Mouse (Mus musculus) mesoderm, embryonic 11.5 days (tissue): ENCODE results near the gene Clcn3.

ENCODE experiments used
- DNase-seq: peaks from one replicate; pipeline ENCODE4 v3.0.0-alpha.2; 2012; ENCODE audit warnings: low read depth, low spot score

Clcn3 gene

GRCm38 (mm10) chr8:60952803-60953202 is 30.3 kb downstream of the Clcn3 start:
- DNase-seq, result no peak

- no peak for DNase-seq
Measured at GRCm38 (mm10) chr8:60951757-60952156, 31.3 kb downstream of the Clcn3 start.

DNA sequence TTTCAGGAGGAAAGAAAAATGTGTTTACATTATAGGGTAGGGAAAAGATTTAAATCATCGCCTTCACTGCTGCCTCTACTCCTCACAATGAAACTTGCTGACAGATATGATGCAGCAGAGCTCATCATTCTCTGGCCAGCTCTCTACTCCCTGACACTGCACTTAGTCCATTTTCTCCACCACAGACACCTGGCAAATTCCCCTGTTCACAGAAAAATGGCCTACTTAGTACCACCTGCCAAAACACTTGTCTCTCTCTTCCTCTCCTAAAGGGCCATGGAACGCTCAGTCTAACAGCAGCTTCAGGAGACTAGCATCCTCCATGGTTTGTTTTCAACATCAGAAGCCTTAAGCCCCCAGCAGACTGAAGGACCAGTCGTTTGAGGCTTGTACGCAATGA is 31.8 kb downstream of the Clcn3 start:
- DNase-seq, result no peak

DNA sequence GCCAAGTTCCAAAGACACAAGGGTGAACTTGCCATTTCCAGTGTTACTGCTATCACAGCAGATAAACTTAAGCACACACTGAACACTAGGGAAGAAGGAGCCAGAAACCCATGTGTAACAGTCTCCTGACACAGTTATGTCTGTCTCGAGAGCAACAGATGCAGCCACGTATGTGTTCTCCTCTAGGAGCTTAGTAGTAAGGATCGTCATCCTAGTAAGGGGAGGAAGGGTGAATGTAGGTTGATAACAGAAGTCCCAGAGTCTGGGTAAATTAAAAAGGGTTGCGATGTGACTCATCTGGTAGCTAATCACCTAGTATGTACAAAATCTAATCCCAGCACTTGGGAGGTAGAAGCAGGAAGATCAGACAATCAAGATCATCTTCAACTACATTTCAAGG is 33.2 kb downstream of the Clcn3 start:
- DNase-seq, result no peak

GRCm38 (mm10) chr8:60947503-60947902 is 35.6 kb downstream of the Clcn3 start:
- DNase-seq, result no peak

DNA sequence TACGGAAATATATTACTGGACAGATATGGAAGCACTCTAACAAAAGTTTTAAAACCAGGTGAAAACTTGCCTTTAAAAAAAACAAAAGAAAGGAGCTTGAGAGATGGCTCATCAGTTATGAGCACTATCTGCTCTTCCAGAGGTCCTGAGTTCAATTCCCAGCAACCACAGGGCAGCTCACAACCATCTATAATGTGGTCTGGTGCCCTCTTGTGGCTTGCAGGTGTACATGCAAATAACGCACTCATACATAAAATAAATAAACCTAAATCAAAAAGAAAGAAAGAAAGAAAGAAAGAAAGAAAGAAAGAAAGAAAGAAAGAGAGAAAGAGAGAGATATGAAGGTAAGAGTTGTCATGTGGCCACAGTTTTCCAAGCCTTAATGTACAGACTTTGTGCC is 40.2 kb downstream of the Clcn3 start:
- no peak for DNase-seq

GRCm38 (mm10) chr8:60938717-60939424 is 44.2 kb downstream of the Clcn3 start:
- DNase-seq, result no peak

DNA sequence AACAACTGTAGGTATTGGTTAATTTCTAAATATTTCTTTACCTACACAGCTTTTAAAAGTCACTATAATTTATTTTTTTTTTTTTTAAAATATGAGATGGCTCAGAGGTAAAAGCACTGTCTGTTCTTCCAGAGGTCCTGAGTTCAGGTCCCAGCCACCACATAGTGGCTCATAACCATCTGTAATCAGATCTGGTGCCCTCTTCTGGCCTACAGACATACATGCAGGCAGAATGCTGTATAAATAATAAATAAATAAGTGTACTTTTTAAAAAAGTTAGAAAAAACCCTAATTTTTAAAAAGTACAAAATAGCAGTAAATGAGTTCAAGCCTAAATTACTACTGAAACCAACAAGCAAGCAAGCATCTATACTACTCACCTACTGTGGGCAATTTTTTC is 49.5 kb downstream of the Clcn3 start:
- DNase-seq, result no peak

- no peak for DNase-seq
Measured at GRCm38 (mm10) chr8:60920176-60920575, 62.9 kb downstream of the Clcn3 start.

GRCm38 (mm10) chr8:60919069-60919468 is 64.0 kb downstream of the Clcn3 start:
- DNase-seq, result no peak

- DNase-seq, result no peak
Measured at GRCm38 (mm10) chr8:60912554-60912953, 70.5 kb downstream of the Clcn3 start.

- no peak for DNase-seq
Measured at GRCm38 (mm10) chr8:60912081-60912480, 71.0 kb downstream of the Clcn3 start.

DNA sequence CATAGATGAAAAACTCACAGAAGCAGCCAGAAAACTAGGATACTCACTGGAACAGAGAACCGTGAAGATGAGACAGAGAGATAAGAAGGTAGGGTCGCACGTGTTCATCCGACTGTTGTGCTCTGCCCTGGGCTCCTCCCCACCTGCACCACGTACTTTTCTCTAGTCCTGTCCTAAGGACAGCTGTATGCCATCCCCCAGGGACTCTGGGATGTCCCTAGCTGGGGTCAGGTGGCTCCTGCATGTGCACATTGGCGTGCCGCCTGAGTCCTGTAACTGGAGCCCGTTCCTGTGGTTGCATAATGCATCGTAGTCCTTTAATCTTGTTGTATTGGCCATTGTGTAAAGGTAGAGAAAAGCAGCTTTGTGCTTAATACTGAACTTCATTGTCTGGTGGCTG is 83.0 kb downstream of the Clcn3 start:
- DNase-seq, result no peak

DNA sequence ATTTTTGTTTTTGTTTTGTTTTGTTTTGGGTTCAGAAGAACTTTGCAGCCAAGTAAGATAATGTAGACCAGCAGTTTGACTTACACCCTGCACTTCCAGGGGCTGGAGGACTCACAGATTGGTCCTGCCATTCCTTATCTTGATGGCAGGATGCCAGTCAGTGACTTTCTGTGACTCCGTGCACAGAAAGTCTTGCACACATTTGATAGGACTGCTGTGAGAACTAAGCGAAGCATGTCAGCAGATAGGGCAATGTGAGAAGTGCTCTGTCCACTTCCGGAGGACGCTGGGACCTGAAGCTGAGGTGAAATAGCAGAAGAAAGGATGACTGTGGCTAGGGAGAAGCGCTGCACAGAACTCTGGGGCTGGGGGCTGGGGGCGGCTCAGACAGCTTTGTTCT is 87.2 kb downstream of the Clcn3 start:
- DNase-seq, result no peak

GRCm38 (mm10) chr8:60891757-60892156 is 91.3 kb downstream of the Clcn3 start:
- no peak for DNase-seq

DNA sequence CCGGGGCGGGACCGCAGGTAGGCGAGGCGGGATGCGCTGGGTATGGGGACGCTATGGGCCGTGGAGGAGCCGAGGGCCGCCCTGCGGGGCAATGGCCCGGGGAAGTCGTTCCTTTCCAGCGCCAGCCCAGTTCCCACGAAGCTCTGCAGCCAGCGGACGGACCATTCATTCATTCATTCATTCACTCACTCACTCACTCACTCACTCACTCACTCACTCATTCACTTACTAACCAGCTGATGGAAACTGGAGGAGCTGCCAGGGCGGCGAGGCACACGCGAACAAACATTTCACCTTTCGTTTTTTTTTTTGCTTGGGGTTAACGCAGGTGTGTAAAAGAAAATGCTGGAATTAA is 92.6 kb downstream of the Clcn3 start:
- no peak for DNase-seq

DNA sequence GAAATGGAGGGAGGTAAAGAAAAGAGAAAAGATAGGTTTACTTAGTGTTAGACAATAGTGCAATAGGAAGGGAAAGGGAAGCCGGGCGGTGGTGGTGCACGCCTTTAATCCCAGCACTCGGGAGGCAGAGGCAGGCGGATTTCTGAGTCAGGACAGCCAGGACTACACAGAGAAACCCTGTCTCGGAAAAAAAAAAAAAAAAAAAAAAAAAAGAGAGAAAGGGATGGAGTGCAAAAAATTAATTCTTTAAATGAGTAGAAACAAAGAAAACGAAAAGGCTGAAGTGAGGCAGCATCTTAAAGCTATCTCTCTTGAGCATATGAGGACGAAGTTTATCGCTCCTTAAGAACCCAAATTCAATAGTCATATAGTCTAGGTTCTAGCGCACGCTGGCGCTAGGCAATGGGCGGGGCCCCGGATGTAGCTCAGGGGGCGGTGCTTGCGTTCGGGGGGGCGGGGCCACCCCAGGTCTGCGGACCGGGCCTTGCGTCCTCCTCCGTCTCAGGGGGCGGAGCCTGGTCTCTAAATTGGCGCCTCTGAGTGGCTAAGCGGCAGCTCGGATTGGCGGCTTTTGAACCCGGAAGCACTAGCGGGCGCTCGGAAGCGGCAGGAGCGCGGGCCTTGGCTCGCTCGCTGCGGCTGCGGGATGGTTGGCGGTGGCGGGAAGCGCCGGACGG is 93.1 kb downstream of the Clcn3 start, which contains the start of gene Hpf1:
Gene Hpf1 (plus strand): TSS at position 576 of the 677 bp plus-strand sequence.
- DNase-seq, result peak; percentile 98

DNA sequence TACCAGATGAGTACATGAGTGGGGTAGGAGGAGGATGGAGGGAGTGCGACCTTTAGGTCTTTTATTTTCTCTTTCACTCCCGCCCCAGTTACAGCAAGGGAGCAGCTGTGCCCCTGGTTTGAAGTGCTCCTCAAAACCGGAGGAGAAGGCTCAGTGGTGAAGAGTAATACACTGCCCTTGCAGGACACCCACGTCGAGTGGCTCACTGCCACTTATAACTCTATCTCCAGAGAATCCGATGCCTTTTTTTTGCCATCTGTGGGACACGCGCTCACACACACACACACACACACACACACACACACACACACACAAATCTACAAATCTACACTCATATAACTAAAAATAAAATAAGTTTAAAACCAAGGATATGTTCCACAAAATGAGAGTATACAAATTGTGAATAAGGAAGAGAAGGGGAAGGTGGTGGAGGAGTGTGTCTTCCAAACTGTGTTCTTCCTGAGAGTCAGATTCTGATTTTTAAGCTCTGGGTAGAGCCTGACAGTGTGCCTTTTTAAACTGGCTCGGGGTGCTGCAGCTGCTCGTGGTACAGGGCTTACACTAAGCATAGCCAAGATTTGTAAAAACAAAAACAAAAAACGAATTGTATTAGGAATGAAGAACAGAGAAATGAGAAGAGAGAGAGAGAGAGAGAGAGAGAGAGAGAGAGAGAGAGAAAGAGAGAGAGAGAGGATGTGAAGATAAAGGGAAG is 93.8 kb downstream of the Clcn3 start:
- DNase-seq, result no peak

GRCm38 (mm10) chr8:60886736-60887135 is 96.4 kb downstream of the Clcn3 start:
- no peak for DNase-seq

- no peak for DNase-seq
Measured at GRCm38 (mm10) chr8:60883419-60884137, 99.5 kb downstream of the Clcn3 start.

DNA sequence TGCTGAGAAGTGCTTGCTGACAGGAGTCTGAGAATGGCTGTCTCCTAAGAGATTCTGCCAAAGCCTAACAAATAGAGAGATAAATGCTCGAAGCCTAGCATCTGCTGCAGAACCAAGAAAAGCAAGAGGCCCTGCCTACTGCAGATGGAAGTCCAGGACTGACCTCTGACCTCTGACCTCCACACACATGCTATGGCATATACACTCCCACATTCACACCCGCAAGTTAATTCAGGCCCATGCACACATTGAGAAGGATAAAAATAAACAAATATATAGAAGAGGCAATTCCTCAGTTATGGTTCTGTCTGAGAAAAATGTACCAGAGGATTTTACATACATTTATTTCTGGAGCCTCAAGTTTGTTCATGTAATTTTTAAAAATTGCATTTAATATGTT is 104.5 kb downstream of the Clcn3 start:
- DNase-seq, result peak; percentile 28
